Mouse (Mus musculus) hindbrain, embryonic 16.5 days (tissue): ENCODE data around the gene Macrod2. TPM values are rescaled to one million over a fixed set of nuclear protein-coding genes. Genes with fewer than 3 reads are reported as not detected.

Experiments
- ATAC-seq: fragments of 200-750 bp; cut with Nextera tagmentation; 2 replicates; pipeline ENCODE4 v1.8.0; 2017; ENCODE audit warnings: moderate TSS enrichment, moderate library complexity
- H3K27ac ChIP-seq: fragments of 300-500 bp; sonication (generic); 2 replicates; pipeline ENCODE4 v1.5.1; 2014; ENCODE audit warnings: low read depth, mild to moderate bottlenecking, control low read depth, low read length, moderate library complexity
- H3K27me3 ChIP-seq: fragments of 300-500 bp; sonication (generic); replicated peaks from 2 replicates; pipeline ENCODE4 v1.6.1; 2014; ENCODE audit warnings: low read length; ENCODE audit not compliant: control insufficient read depth, insufficient read depth
- H3K36me3 ChIP-seq: fragments of 300-500 bp; sonication (generic); 2 replicates; pipeline ENCODE4 v1.6.1; 2014; ENCODE audit warnings: mild to moderate bottlenecking, low read length, moderate library complexity, mixed read lengths; ENCODE audit not compliant: control insufficient read depth, insufficient read depth
- H3K4me1 ChIP-seq: fragments of 300-500 bp; sonication (generic); 2 replicates; pipeline ENCODE4 v1.6.1; 2014; ENCODE audit warnings: low read depth, low read length; ENCODE audit not compliant: control insufficient read depth, insufficient read depth
- H3K4me2 ChIP-seq: fragments of 300-500 bp; sonication (generic); 2 replicates; pipeline ENCODE4 v1.6.1; 2014; ENCODE audit warnings: mild to moderate bottlenecking, low read length, control low read depth, moderate library complexity
- H3K4me3 ChIP-seq: fragments of 300-500 bp; sonication (generic); 2 replicates; pipeline ENCODE4 v1.5.1; 2014; ENCODE audit warnings: mild to moderate bottlenecking, low read length, control low read depth, moderate library complexity
- H3K9ac ChIP-seq: fragments of 300-500 bp; sonication (generic); 2 replicates; pipeline ENCODE4 v1.6.1; 2014; ENCODE audit warnings: low read depth, mild to moderate bottlenecking, control low read depth, low read length, moderate library complexity
- H3K9me3 ChIP-seq: fragments of 300-500 bp; sonication (generic); 2 replicates; pipeline ENCODE4 v1.6.1; 2014; ENCODE audit warnings: mild to moderate bottlenecking, low read length, moderate library complexity; ENCODE audit not compliant: control insufficient read depth
- WGBS: fragments of 180-500 bp; shearing (Covaris S2); extraction: QIAGEN DNeasy Blood & Tissue Kit; methylation state at CpG from one replicate; pipeline ENCODE4 v1.1.7; 2014; 5-methylcytosine and 5-hydroxymethylcytosine counted together
- polyA plus RNA-seq: library from polyadenylated mRNA; unstranded; fragments of >200 nt; fragmentation: Nextera tagmentation; extraction: Ambion mirVana; gene quantifications from 2 replicates; pipeline ENCODE4 v1.2.1, GENCODE M21; 2015

The Macrod2 gene
- polyA plus RNA-seq, 1 experiment from 2014 or later = 85.4 TPM

GRCm38 (mm10) chr2:141056685-141057454 is 661.8 kb downstream of the Macrod2 start:
- H3K9me3 ChIP-seq = no peaks in the 10 kb centered on the region
- no peaks in the 10 kb centered on the region for H3K36me3 ChIP-seq
- no peak overlapping the region for H3K27ac ChIP-seq
- 6% methylated on average over 4 of the region's 4 CpGs for WGBS
- H3K9ac ChIP-seq = no peak overlapping the region
- H3K4me3 ChIP-seq = no peak overlapping the region
- no peaks in the 10 kb centered on the region; the same call in 1 of the 2 replicates for H3K4me1 ChIP-seq
- H3K27me3 ChIP-seq = no peaks in the 10 kb centered on the region
- peak overlapping the region; percentile 21 for H3K4me2 ChIP-seq
- ATAC-seq = peak; percentile 61

- Histone ChIP-seq H3K4me1 (no peaks in the 10 kb centered on the region; the same call in 1 of the 2 replicates), H3K9ac (no peak overlapping the region), H3K4me2 (peak overlapping the region; percentile 21), H3K27me3 (no peaks in the 10 kb centered on the region), H3K4me3 (no peak overlapping the region), H3K9me3 (no peaks in the 10 kb centered on the region), H3K27ac (no peak overlapping the region), H3K36me3 (no peaks in the 10 kb centered on the region)
- 12% methylated on average over 4 of the region's 4 CpGs for WGBS
- peak; percentile 24; the same call in 1 of the 2 replicates for ATAC-seq
These were observed 662.3 kb downstream of the Macrod2 start for GRCm38 (mm10) chr2:141057455-141057833.

- H3K4me1 ChIP-seq = no peaks in the 10 kb centered on the region
These were observed 679.1 kb downstream of the Macrod2 start for GRCm38 (mm10) chr2:141073981-141074855.

GRCm38 (mm10) chr2:141078221-141078620 is 683.1 kb downstream of the Macrod2 start:
- ATAC-seq = no peak
- H3K36me3 ChIP-seq = no peaks in the 10 kb centered on the region
- no peak overlapping the region for H3K4me3 ChIP-seq
- H3K9ac ChIP-seq = no peak overlapping the region
- no peak overlapping the region for H3K27ac ChIP-seq
- 0 out of 2 replicates have a peak, but pooled peaks cover 2% of the 10 kb centered on the region for H3K9me3 ChIP-seq
- H3K27me3 ChIP-seq = no peaks in the 10 kb centered on the region
- no peak overlapping the region for H3K4me2 ChIP-seq
- H3K4me1 ChIP-seq = no peaks in the 10 kb centered on the region

More at GRCm38 (mm10) chr2:141073981-141074855, 679.1 kb downstream of the Macrod2 start:
- Histone ChIP-seq H3K4me3 (no peak overlapping the region), H3K9ac (no peak overlapping the region), H3K27ac (no peak overlapping the region), H3K4me2 (no peak overlapping the region), H3K27me3 (no peaks in the 10 kb centered on the region), H3K36me3 (no peaks in the 10 kb centered on the region), H3K9me3 (no peaks in the 10 kb centered on the region)
- WGBS = 47% methylated on average over 8 of the region's 8 CpGs
- no peak for ATAC-seq

GRCm38 (mm10) chr2:141091320-141091719 is 696.2 kb downstream of the Macrod2 start:
- Histone ChIP-seq H3K4me1 (no peaks in the 10 kb centered on the region), H3K36me3 (no peaks in the 10 kb centered on the region), H3K4me2 (no peak overlapping the region), H3K9ac (no peak overlapping the region), H3K4me3 (no peak overlapping the region), H3K9me3 (no peaks in the 10 kb centered on the region), H3K27ac (no peak overlapping the region), H3K27me3 (no peaks in the 10 kb centered on the region)
- 86% methylated on average over 3 of the region's 3 CpGs for WGBS
- no peak for ATAC-seq

- 72% methylated on average over 1 of the region's 1 CpGs for WGBS
- ATAC-seq = no peak
- no peaks in the 10 kb centered on the region for H3K9me3 ChIP-seq
- no peaks in the 10 kb centered on the region for H3K27me3 ChIP-seq
- H3K36me3 ChIP-seq = no peaks in the 10 kb centered on the region
- H3K4me1 ChIP-seq = no peaks in the 10 kb centered on the region
- H3K9ac ChIP-seq = no peak overlapping the region
- no peak overlapping the region for H3K27ac ChIP-seq
- H3K4me3 ChIP-seq = no peak overlapping the region
- no peak overlapping the region for H3K4me2 ChIP-seq
These were observed 722.5 kb downstream of the Macrod2 start for GRCm38 (mm10) chr2:141117579-141117978.

GRCm38 (mm10) chr2:141123875-141124274 is 728.8 kb downstream of the Macrod2 start:
- Histone ChIP-seq H3K36me3 (no peaks in the 10 kb centered on the region), H3K27ac (no peak overlapping the region), H3K4me2 (no peak overlapping the region), H3K27me3 (no peaks in the 10 kb centered on the region), H3K9ac (no peak overlapping the region), H3K9me3 (no peaks in the 10 kb centered on the region), H3K4me3 (no peak overlapping the region), H3K4me1 (no peaks in the 10 kb centered on the region)
- no peak for ATAC-seq
- 87% methylated on average over 1 of the region's 1 CpGs for WGBS

- Histone ChIP-seq H3K9me3 (no peaks in the 10 kb centered on the region), H3K4me3 (no peak overlapping the region), H3K27me3 (no peaks in the 10 kb centered on the region), H3K36me3 (no peaks in the 10 kb centered on the region), H3K9ac (no peak overlapping the region), H3K4me2 (no peak overlapping the region), H3K4me1 (no peaks in the 10 kb centered on the region), H3K27ac (no peak overlapping the region)
- no peak for ATAC-seq
These were observed 730.5 kb downstream of the Macrod2 start for GRCm38 (mm10) chr2:141125638-141126037.

- H3K36me3 ChIP-seq = no peaks in the 10 kb centered on the region
- no peak overlapping the region for H3K9ac ChIP-seq
- no peaks in the 10 kb centered on the region for H3K9me3 ChIP-seq
- no peaks in the 10 kb centered on the region for H3K27me3 ChIP-seq
- no peaks in the 10 kb centered on the region for H3K4me1 ChIP-seq
- no peak overlapping the region for H3K27ac ChIP-seq
- 37% methylated on average over 2 of the region's 2 CpGs for WGBS
- H3K4me2 ChIP-seq = no peak overlapping the region
- no peak overlapping the region for H3K4me3 ChIP-seq
- no peak for ATAC-seq
These were observed 747.2 kb downstream of the Macrod2 start for GRCm38 (mm10) chr2:141142266-141142665.
